Mouse (Mus musculus) liver, embryonic 11.5 days (tissue): ENCODE results near the gene Ttbk1. TPM values are rescaled to one million over a fixed set of nuclear protein-coding genes. Genes with fewer than 3 reads are reported as not detected.

ENCODE experiments used
- ATAC-seq: fragments of 200-750 bp; cut with Nextera tagmentation; replicated peaks from 2 replicates; pipeline ENCODE4 v1.8.0; 2017; ENCODE audit warnings: moderate number of reproducible peaks, mild to moderate bottlenecking, moderate TSS enrichment, moderate library complexity; ENCODE audit not compliant: low FRiP score
- DNase-seq: peaks from one replicate; pipeline ENCODE4 v3.0.0-alpha.2; 2017; ENCODE audit warnings: low spot score
- H3K27ac ChIP-seq: fragments of 300-500 bp; sonication (generic); 2 replicates; pipeline ENCODE4 v1.5.1; 2014; ENCODE audit warnings: mild to moderate bottlenecking, low read depth, low read length, control low read depth
- H3K27me3 ChIP-seq: fragments of 300-500 bp; sonication (generic); replicated peaks from 2 replicates; pipeline ENCODE4 v1.6.1; 2014; ENCODE audit warnings: low read length, mixed read lengths; ENCODE audit not compliant: control insufficient read depth, insufficient read depth
- H3K36me3 ChIP-seq: fragments of 300-500 bp; sonication (generic); 2 replicates; pipeline ENCODE4 v1.6.1; 2014; ENCODE audit warnings: mild to moderate bottlenecking, low read length, moderate library complexity, mixed read lengths; ENCODE audit not compliant: control insufficient read depth, insufficient read depth
- H3K4me1 ChIP-seq: fragments of 300-500 bp; sonication (generic); replicated peaks from 2 replicates; pipeline ENCODE4 v1.6.1; 2014; ENCODE audit warnings: low read length, mixed read lengths; ENCODE audit not compliant: control insufficient read depth, insufficient read depth
- H3K4me2 ChIP-seq: fragments of 300-500 bp; sonication (generic); 2 replicates; pipeline ENCODE4 v1.6.1; 2014; ENCODE audit warnings: mild to moderate bottlenecking, control low read depth, moderate library complexity
- H3K4me3 ChIP-seq: fragments of 300-500 bp; sonication (generic); 2 replicates; pipeline ENCODE4 v1.5.1; 2014; ENCODE audit warnings: low read depth, low read length, control low read depth
- H3K9ac ChIP-seq: fragments of 300-500 bp; sonication (generic); 2 replicates; pipeline ENCODE4 v1.6.1; 2014; ENCODE audit warnings: low read depth, low read length, control low read depth
- H3K9me3 ChIP-seq: fragments of 300-500 bp; sonication (generic); 2 replicates; pipeline ENCODE4 v1.6.1; 2016; ENCODE audit warnings: low read length, inconsistent platforms, mixed read lengths; ENCODE audit not compliant: control insufficient read depth
- WGBS: fragments of 180-500 bp; shearing (Covaris S2); extraction: QIAGEN DNeasy Blood & Tissue Kit; methylation state at CpG from one replicate; pipeline ENCODE4 v1.1.7; 2014; 5-methylcytosine and 5-hydroxymethylcytosine counted together
- polyA plus RNA-seq: library from polyadenylated mRNA; unstranded; fragments of >200 nt; fragmentation: Nextera tagmentation; extraction: Ambion mirVana; gene quantifications from 2 replicates; pipeline ENCODE4 v1.2.1, GENCODE M21; 2014

The Ttbk1 gene
- polyA plus RNA-seq, 1 experiment from 2014 or later, result 0.07 TPM

GRCm38 (mm10) chr17:46418628-46419027, 68.8 kb downstream of the Ttbk1 start:
- WGBS, result 86% methylated on average over 5 of the region's 5 CpGs
- H3K4me1 ChIP-seq, result no peaks in the 10 kb centered on the region
- H3K27me3 ChIP-seq, result no peaks in the 10 kb centered on the region
- H3K9me3 ChIP-seq, result no peaks in the 10 kb centered on the region
- no peaks in the 10 kb centered on the region for H3K36me3 ChIP-seq
- no peak overlapping the region for H3K27ac ChIP-seq
- no peak overlapping the region for H3K9ac ChIP-seq
- ATAC-seq, result no peak
- DNase-seq, result no peak
- no peak overlapping the region for H3K4me2 ChIP-seq
- H3K4me3 ChIP-seq, result no peak overlapping the region

DNA sequence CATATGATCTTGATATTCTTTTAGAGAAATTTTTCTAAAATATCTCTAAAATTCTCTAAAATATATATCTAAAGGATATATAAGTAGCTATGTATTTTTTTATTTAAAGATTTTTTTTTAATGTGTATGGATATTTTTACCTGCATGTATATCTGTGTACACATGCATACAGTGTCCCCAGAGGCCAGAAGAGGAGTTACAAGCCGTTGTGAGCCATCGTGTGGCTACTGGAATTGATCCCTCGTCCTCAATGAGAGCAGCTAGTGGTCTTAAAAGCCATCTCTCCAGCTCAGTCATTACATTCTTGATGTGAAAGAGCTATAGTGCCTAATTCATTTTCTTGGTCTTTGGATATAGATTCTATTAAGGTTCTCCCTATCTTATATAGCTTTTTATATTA, 79.0 kb downstream of the Ttbk1 start:
- no peak overlapping the region for H3K27ac ChIP-seq
- no peak overlapping the region for H3K4me2 ChIP-seq
- WGBS, result 45% methylated on average over 3 of the region's 3 CpGs
- DNase-seq, result no peak
- no peak overlapping the region for H3K9ac ChIP-seq
- peaks cover 23% of the 10 kb centered on the region; the same call in 1 of the 2 replicates for H3K36me3 ChIP-seq
- ATAC-seq, result no peak
- no peaks in the 10 kb centered on the region for H3K4me1 ChIP-seq
- H3K4me3 ChIP-seq, result no peak overlapping the region
- no peaks in the 10 kb centered on the region for H3K9me3 ChIP-seq
- H3K27me3 ChIP-seq, result no peaks in the 10 kb centered on the region

DNA sequence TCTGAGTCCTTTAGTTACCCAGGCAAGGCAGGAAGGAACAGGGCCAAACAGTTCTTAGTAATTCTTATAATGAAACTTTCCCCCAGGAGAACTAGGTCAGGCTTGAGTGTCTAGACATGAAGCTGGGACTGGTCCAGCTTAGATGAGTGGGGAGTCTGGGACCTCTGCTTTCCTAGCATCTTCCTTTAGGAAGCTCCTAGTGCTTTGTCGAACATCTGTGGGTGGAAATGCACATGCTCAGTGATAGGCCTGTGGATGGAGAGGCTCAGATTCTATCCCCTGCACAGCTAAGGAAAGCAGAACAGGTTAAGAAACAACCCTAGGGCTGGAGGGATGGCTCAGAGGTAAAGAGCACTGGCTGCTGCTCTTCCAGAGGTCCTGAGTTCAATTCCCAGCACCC, 92.8 kb downstream of the Ttbk1 start:
- 82% methylated on average over 1 of the region's 1 CpGs for WGBS
- Histone ChIP-seq H3K4me1 (no peaks in the 10 kb centered on the region), H3K4me2 (no peak overlapping the region), H3K36me3 (peaks cover 8% of the 10 kb centered on the region), H3K9me3 (no peaks in the 10 kb centered on the region), H3K9ac (no peak overlapping the region), H3K27me3 (no peaks in the 10 kb centered on the region), H3K4me3 (no peak overlapping the region), H3K27ac (no peak overlapping the region)
- ATAC-seq (no peak), DNase-seq (no peak)

- H3K9ac ChIP-seq, result no peak overlapping the region
- 46% methylated on average over 2 of the region's 2 CpGs for WGBS
- H3K4me1 ChIP-seq, result no peaks in the 10 kb centered on the region
- DNase-seq (no peak), ATAC-seq (no peak)
- no peak overlapping the region for H3K27ac ChIP-seq
- H3K4me2 ChIP-seq, result no peak overlapping the region
- no peak overlapping the region for H3K4me3 ChIP-seq
- peaks cover 5% of the 10 kb centered on the region for H3K36me3 ChIP-seq
- H3K9me3 ChIP-seq, result no peaks in the 10 kb centered on the region
- no peaks in the 10 kb centered on the region for H3K27me3 ChIP-seq
These were observed 94.5 kb downstream of the Ttbk1 start for GRCm38 (mm10) chr17:46393012-46393411.

Other genes with a start within 250 kb of the Ttbk1 start
- gene Polr1c, start 239.6 kb downstream of the Ttbk1 start, polyA plus RNA-seq, result 89.3 and 90.4 TPM in 2 replicates
- gene Yipf3, start 239.6 kb downstream of the Ttbk1 start, polyA plus RNA-seq, result 65.6 and 76.7 TPM in 2 replicates
- 0.34 and 0.62 TPM in 2 replicates for gene Lrrc73, start 234.1 kb downstream of the Ttbk1 start, polyA plus RNA-seq
- 26.4 and 29.3 TPM in 2 replicates for gene Tjap1, start 204.6 kb downstream of the Ttbk1 start, polyA plus RNA-seq
- 0.11 and 0.23 TPM in 2 replicates for gene Dlk2, start 190.3 kb downstream of the Ttbk1 start, polyA plus RNA-seq
- 3.9 and 4.4 TPM in 2 replicates for gene Abcc10, start 159.3 kb downstream of the Ttbk1 start, polyA plus RNA-seq
- gene Zfp318, start 103.9 kb downstream of the Ttbk1 start, polyA plus RNA-seq, result 5.7 and 6.3 TPM in 2 replicates
- 0.38 and 0.53 TPM in 2 replicates for gene Crip3, start 58.7 kb downstream of the Ttbk1 start, polyA plus RNA-seq
- gene Slc22a7, start 49.2 kb downstream of the Ttbk1 start, polyA plus RNA-seq, result not detected in 2 replicates
- 63.6 and 65.0 TPM in 2 replicates for gene Dnph1, start 9.0 kb upstream of the Ttbk1 start, polyA plus RNA-seq
- gene Cul9, start 58.7 kb upstream of the Ttbk1 start, polyA plus RNA-seq, result 1.1 and 1.2 TPM in 2 replicates
- 5.6 and 9.2 TPM in 2 replicates for gene Srf, start 68.5 kb upstream of the Ttbk1 start, polyA plus RNA-seq
- gene Ptk7, start 141.8 kb upstream of the Ttbk1 start, polyA plus RNA-seq, result 24.5 and 24.7 TPM in 2 replicates
- 10.8 and 12.3 TPM in 2 replicates for gene Klc4, start 158.3 kb upstream of the Ttbk1 start, polyA plus RNA-seq
- 151 and 165 TPM in 2 replicates for gene Mrpl2, start 158.6 kb upstream of the Ttbk1 start, polyA plus RNA-seq
- 24.1 and 28.2 TPM in 2 replicates for gene Cul7, start 162.7 kb upstream of the Ttbk1 start, polyA plus RNA-seq
- gene Rrp36, start 186.7 kb upstream of the Ttbk1 start, polyA plus RNA-seq, result 52.0 and 56.5 TPM in 2 replicates
- gene Mea1, start 191.1 kb upstream of the Ttbk1 start, polyA plus RNA-seq, result 119 and 121 TPM in 2 replicates
- gene Klhdc3, start 193.2 kb upstream of the Ttbk1 start, polyA plus RNA-seq, result 121 and 128 TPM in 2 replicates
- 73.9 and 80.4 TPM in 2 replicates for gene Ppp2r5d, start 217.4 kb upstream of the Ttbk1 start, polyA plus RNA-seq
- 19.9 and 20.5 TPM in 2 replicates for gene Pex6, start 223.8 kb upstream of the Ttbk1 start, polyA plus RNA-seq
- gene Gnmt, start 241.5 kb upstream of the Ttbk1 start, polyA plus RNA-seq, result 6.2 and 6.7 TPM in 2 replicates